Mouse (Mus musculus): ENCODE data around the gene Ccdc141.

GRCm38 (mm10) chr2:77182996-77183380 lies 12.6 kb upstream of the Ccdc141 start:
- no peak for TF ChIP-seq POLR2A (IDR thresholded peaks at IDR 0.05; ENCODE audit: control insufficient read depth, extremely low read depth, insufficient read depth, low read length, poor library complexity)
- TF ChIP-seq CTCF (IDR thresholded peaks at IDR 0.05; ENCODE audit: borderline replicate concordance, control insufficient read depth, extremely low read depth, insufficient read depth, low read length, poor library complexity) = no peak
